Mouse (Mus musculus): ENCODE data around the gene Surf1.
A peak's percentile ranks its signal among the peaks of the same experiment; 100 is the strongest.

Gene Surf1

GRCm38 (mm10) chr2:26915927-26916728 lies at the start of gene Surf1, which contains the start of gene Surf2:
Surf1 (minus strand) TSS chr2:26916530.
Surf2 (plus strand) TSS chr2:26916367.
- peak; percentile 82 for DNase-seq (ENCODE audit: low spot score)

GRCm38 (mm10) chr2:26964724-26965370 lies 48.5 kb upstream of the Surf1 start:
- DNase-seq (ENCODE audit: low spot score): no peak

- peak; percentile 96 for DNase-seq (ENCODE audit: low spot score)
These were observed 47.8 kb upstream of the Surf1 start, which contains the start of gene Rexo4 for GRCm38 (mm10) chr2:26963923-26964723. Rexo4 (minus strand) TSS chr2:26964386.

GRCm38 (mm10) chr2:26960756-26961155 lies 44.4 kb upstream of the Surf1 start:
- peak; percentile 15 for DNase-seq (ENCODE audit: low spot score)

GRCm38 (mm10) chr2:26957488-26957859 lies 41.1 kb upstream of the Surf1 start:
- DNase-seq (ENCODE audit: low spot score): no peak

- no peak for DNase-seq (ENCODE audit: low spot score)
These were observed 40.6 kb upstream of the Surf1 start for GRCm38 (mm10) chr2:26956811-26957487.

- DNase-seq (ENCODE audit: low spot score): no peak
These were observed 38.5 kb upstream of the Surf1 start for GRCm38 (mm10) chr2:26954735-26955395.

- DNase-seq (ENCODE audit: low spot score): no peak
These were observed 36.5 kb upstream of the Surf1 start for GRCm38 (mm10) chr2:26952866-26953265.

- no peak for DNase-seq (ENCODE audit: low spot score)
These were observed 35.9 kb upstream of the Surf1 start for GRCm38 (mm10) chr2:26952193-26952592.

GRCm38 (mm10) chr2:26951346-26951905 lies 35.1 kb upstream of the Surf1 start:
- no peak for DNase-seq (ENCODE audit: low spot score)

- no peak for DNase-seq (ENCODE audit: low spot score)
These were observed 34.1 kb upstream of the Surf1 start for GRCm38 (mm10) chr2:26950411-26950810.

- no peak for DNase-seq (ENCODE audit: low spot score)
These were observed 26.9 kb upstream of the Surf1 start for GRCm38 (mm10) chr2:26943253-26943652.

GRCm38 (mm10) chr2:26941539-26941938 lies 25.2 kb upstream of the Surf1 start:
- DNase-seq (ENCODE audit: low spot score): no peak

- DNase-seq (ENCODE audit: low spot score): no peak
These were observed 20.1 kb upstream of the Surf1 start for GRCm38 (mm10) chr2:26936425-26936824.

- DNase-seq (ENCODE audit: low spot score): no peak
These were observed 19.0 kb upstream of the Surf1 start for GRCm38 (mm10) chr2:26935286-26935685.

GRCm38 (mm10) chr2:26933304-26934055 lies 17.1 kb upstream of the Surf1 start, which contains the start of the genes Surf4 and Stkld1:
Surf4 (minus strand) TSS chr2:26933928.
Stkld1 (plus strand) TSS chr2:26934047.
- peak; percentile 96 for DNase-seq (ENCODE audit: low spot score)

- no peak for DNase-seq (ENCODE audit: low spot score)
These were observed 16.4 kb upstream of the Surf1 start for GRCm38 (mm10) chr2:26932473-26933303.

- peak; percentile 79 for DNase-seq (ENCODE audit: low spot score)
These were observed 14.1 kb upstream of the Surf1 start for GRCm38 (mm10) chr2:26930390-26930789.

Measured in retina, embryonic 14.5 days (tissue).